Mouse (Mus musculus) kidney, embryonic 16.5 days (tissue): Measurements from ENCODE around the gene Olfr48. TPM values are rescaled to one million over a fixed set of nuclear protein-coding genes. Genes with fewer than 3 reads are reported as not detected.

ENCODE experiments used
- polyA plus RNA-seq: library from polyadenylated mRNA; unstranded; fragments of >200 nt; fragmentation: Nextera tagmentation; extraction: Ambion mirVana; gene quantifications from 2 replicates; pipeline ENCODE4 v1.2.1, GENCODE M21; 2015

Olfr48 gene
- polyA plus RNA-seq, 1 experiment from 2014 or later, result not detected

Other genes starting within 250 kb of the Olfr48 start
- gene Olfr1247, start 234.1 kb downstream of the Olfr48 start, polyA plus RNA-seq, result not detected in 2 replicates
- not detected in 2 replicates for gene Olfr1248, start 230.0 kb downstream of the Olfr48 start, polyA plus RNA-seq
- gene Olfr1249, start 213.2 kb downstream of the Olfr48 start, polyA plus RNA-seq, result not detected in 2 replicates
- not detected in 2 replicates for gene Olfr1250, start 186.7 kb downstream of the Olfr48 start, polyA plus RNA-seq
- gene Olfr1251, start 176.3 kb downstream of the Olfr48 start, polyA plus RNA-seq, result not detected in 2 replicates
- not detected in 2 replicates for gene Olfr1252, start 123.2 kb downstream of the Olfr48 start, polyA plus RNA-seq
- not detected in 2 replicates for gene Olfr1253, start 91.1 kb downstream of the Olfr48 start, polyA plus RNA-seq
- gene Olfr1254, start 54.6 kb downstream of the Olfr48 start, polyA plus RNA-seq, result not detected in 2 replicates
- not detected in 2 replicates for gene Olfr1255, start 36.2 kb downstream of the Olfr48 start, polyA plus RNA-seq
- not detected in 2 replicates for gene Olfr1256, start 6.7 kb downstream of the Olfr48 start, polyA plus RNA-seq
- gene Olfr1257, start 30.2 kb upstream of the Olfr48 start, polyA plus RNA-seq, result not detected in 2 replicates
- gene Olfr1258, start 79.1 kb upstream of the Olfr48 start, polyA plus RNA-seq, result not detected in 2 replicates
- not detected in 2 replicates for gene Olfr1259, start 100.5 kb upstream of the Olfr48 start, polyA plus RNA-seq
- gene Olfr1260, start 126.1 kb upstream of the Olfr48 start, polyA plus RNA-seq, result not detected in 2 replicates
- not detected in 2 replicates for gene Olfr1261, start 143.0 kb upstream of the Olfr48 start, polyA plus RNA-seq
- not detected in 2 replicates for gene Olfr1262, start 151.9 kb upstream of the Olfr48 start, polyA plus RNA-seq
- gene Olfr1263, start 163.9 kb upstream of the Olfr48 start, polyA plus RNA-seq, result not detected in 2 replicates
- gene Olfr1264, start 177.4 kb upstream of the Olfr48 start, polyA plus RNA-seq, result not detected in 2 replicates
- gene Olfr1265, start 187.1 kb upstream of the Olfr48 start, polyA plus RNA-seq, result not detected in 2 replicates
- not detected in 2 replicates for gene Olfr140, start 215.4 kb upstream of the Olfr48 start, polyA plus RNA-seq